Mouse (Mus musculus): ENCODE measurements at regions not wholly inside any gene's neighbourhood (a gene's known extent, or its start where the extent isn't known, plus 50 kb on each side); places are given as distances from the start of the nearest gene placed in this dataset.

DNA sequence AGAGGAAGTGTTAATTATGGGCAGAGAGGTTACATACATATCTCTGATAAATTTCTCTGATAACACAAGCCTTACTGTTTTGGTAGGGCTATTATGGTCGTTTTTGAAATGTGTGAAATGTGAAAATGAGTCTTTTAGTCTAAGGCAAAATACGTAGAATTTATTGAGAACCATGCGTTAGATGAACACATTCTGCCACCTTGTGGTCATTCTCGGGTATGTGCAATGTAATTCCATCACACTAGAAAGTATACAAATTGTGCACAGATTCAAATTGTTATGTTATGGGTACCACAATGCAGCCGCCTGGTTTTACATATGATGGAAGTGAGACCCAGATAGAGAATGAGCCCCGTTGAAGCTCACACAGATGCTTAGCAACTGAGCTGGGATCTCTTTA is 138.7 kb downstream of the Cdr1 start:
- DNase-seq = peak; percentile 2

DNA sequence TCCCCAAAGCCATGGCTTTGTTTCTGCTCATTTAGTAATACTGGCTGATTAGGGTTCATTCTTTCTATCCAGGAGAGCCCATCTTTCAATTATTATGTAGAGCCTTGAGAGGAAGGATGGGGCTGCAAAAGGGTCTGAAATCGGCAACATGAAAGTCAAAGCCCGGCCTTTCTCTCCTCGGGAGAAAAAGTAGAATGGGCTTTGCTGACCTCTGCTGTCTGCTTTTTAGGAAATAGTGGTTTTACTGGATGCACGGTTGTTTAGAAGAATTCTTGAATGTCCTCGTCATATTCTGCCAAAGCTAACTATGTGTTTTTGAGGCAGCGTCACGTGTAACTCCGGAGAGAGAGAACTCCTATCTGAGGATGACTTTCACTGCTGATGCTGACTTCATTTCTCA is 142.2 kb downstream of the Cdr1 start:
- DNase-seq = no peak

Measured in layer of hippocampus, adult 9-11 months (tissue).